Mouse (Mus musculus): ENCODE measurements at regions not wholly inside any gene's neighbourhood (a gene's known extent, or its start where the extent isn't known, plus 50 kb on each side); places are given as distances from the start of the nearest gene placed in this dataset.

DNA sequence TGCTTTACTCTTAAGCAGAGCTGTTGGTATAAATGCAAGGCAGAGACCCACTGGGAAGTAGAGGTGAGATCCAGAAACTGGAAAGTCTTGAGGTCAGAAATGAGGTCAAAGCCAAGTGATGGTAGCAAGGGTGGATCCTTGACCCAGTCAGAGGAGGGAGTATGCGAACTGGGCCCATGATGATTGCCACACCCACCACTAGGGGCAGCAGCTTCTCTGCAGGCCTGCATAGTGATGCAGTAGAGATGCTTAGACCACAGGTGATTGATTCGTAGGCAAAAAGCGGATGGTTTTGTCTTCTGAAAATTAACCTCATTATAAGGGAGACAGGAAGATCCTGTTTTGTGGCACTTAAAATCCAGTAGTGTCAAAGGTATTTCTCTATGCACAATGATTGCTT is 59.6 kb upstream of the Ripply2 start:
- TF ChIP-seq CTCF (IDR thresholded peaks at IDR 0.05; ENCODE audit: insufficient read depth, low read depth, low read length) (no peak), POLR2A (IDR thresholded peaks at IDR 0.05; ENCODE audit: insufficient read depth, low read depth, low read length) (no peak)
